ENCODE assay signal across 8 mouse cellular contexts in genomic region chr13:94143063-94143652, GRCm38 (mm10).
A peak's percentile ranks its signal among the peaks of the same experiment; 100 is the strongest.
DNase-seq lines count a peak whose midpoint lies in the region; ATAC-seq lines count a peak whose summit lies in the region.

No protein-coding gene starts in this region.

- peak overlapping the region; percentile 16; the same call in 1 of the 2 replicates for H3K4me2 ChIP-seq in heart, embryonic 13.5 days
- H3K4me2 ChIP-seq in midbrain, embryonic 15.5 days: no peak overlapping the region

- peak overlapping the region; percentile 42 for H3K27ac ChIP-seq in heart, embryonic 13.5 days (replicated peaks)
- no peak overlapping the region for H3K27ac ChIP-seq in midbrain, embryonic 15.5 days

- WGBS in heart, embryonic 13.5 days: 12% methylated on average over 12 of the region's 12 CpGs
- 15% methylated on average over 12 of the region's 12 CpGs for WGBS in midbrain, embryonic 15.5 days

- no peak for ATAC-seq in heart, embryonic 13.5 days (ENCODE audit: extremely low read depth, insufficient number of reproducible peaks, low FRiP score, low TSS enrichment)
- peak; percentile 75; the same call in 1 of the 2 replicates for ATAC-seq in midbrain, embryonic 15.5 days (replicated peaks)

- no peak overlapping the region for H3K4me3 ChIP-seq in heart, embryonic 13.5 days
- no peak overlapping the region for H3K4me3 ChIP-seq in midbrain, embryonic 15.5 days

- no peak overlapping the region for H3K9ac ChIP-seq in heart, embryonic 13.5 days
- H3K9ac ChIP-seq in midbrain, embryonic 15.5 days: no peak overlapping the region

- H3K4me1 ChIP-seq in heart, embryonic 13.5 days: peaks cover 64% of the 10 kb centered on the region
- peaks cover 10% of the 10 kb centered on the region; the same call in 1 of the 2 replicates for H3K4me1 ChIP-seq in midbrain, embryonic 15.5 days

- no peaks in the 10 kb centered on the region for H3K9me3 ChIP-seq in heart, embryonic 13.5 days
- H3K9me3 ChIP-seq in midbrain, embryonic 15.5 days: no peaks in the 10 kb centered on the region

- no peaks in the 10 kb centered on the region; the same call in 1 of the 2 replicates for H3K36me3 ChIP-seq in heart, embryonic 13.5 days
- no peaks in the 10 kb centered on the region for H3K36me3 ChIP-seq in midbrain, embryonic 15.5 days (replicated peaks)

- DNase-seq in right cerebral cortex, postnatal 14 days: peak; percentile 24
- no peak for DNase-seq in right cerebral cortex, postnatal 4 days
- DNase-seq in cerebellum, postnatal 25 days: peak; percentile 54 to 64
- DNase-seq in liver: peak; percentile 40
- DNase-seq in right cerebral cortex, postnatal 36 days (ENCODE audit: low spot score in 2 of 2): no peak
- DNase-seq in thymus, postnatal 36 days: no peak

- H3K27me3 ChIP-seq in heart, embryonic 13.5 days (replicated peaks): no peaks in the 10 kb centered on the region
- H3K27me3 ChIP-seq in midbrain, embryonic 15.5 days (replicated peaks): 0 out of 2 replicates have a peak, but pooled peaks cover 3% of the 10 kb centered on the region

Comparison
In these comparisons a context has a peak if more than half of its experiments do, and no peak if none do; other contexts are left out.
1. DNase-seq: peak in right cerebral cortex, postnatal 14 days (single experiment), cerebellum, postnatal 25 days (2 of 2) and liver (single experiment); none in right cerebral cortex, postnatal 4 days (single experiment), right cerebral cortex, postnatal 36 days (0 of 2) and thymus, postnatal 36 days (0 of 2).